Mouse (Mus musculus) bone marrow macrophage, adult 2 months (primary cell): ENCODE results near the gene Fancc.

Source experiments
- CTCF ChIP-seq: IDR thresholded peaks from 2 replicates; pipeline ENCODE4 v1.5.1; 2012; ENCODE audit warnings: low read depth, mild to moderate bottlenecking, low read length, moderate library complexity
- POLR2A ChIP-seq: IDR thresholded peaks from 2 replicates; pipeline ENCODE4 v1.6.1; 2012; ENCODE audit warnings: mild to moderate bottlenecking, low read depth, low read length, borderline replicate concordance

- TF ChIP-seq POLR2A (no peak), CTCF (no peak)
These were observed 18.5 kb upstream of the Fancc start for GRCm38 (mm10) chr13:63515542-63515941.
